Mouse (Mus musculus): ENCODE data around the gene Hist1h3e. TPM values are rescaled to one million over a fixed set of nuclear protein-coding genes. Genes with fewer than 3 reads are reported as not detected.

Gene Hist1h3e
- polyA plus RNA-seq, 1 experiment from 2014 or later: 9.6 TPM

DNA sequence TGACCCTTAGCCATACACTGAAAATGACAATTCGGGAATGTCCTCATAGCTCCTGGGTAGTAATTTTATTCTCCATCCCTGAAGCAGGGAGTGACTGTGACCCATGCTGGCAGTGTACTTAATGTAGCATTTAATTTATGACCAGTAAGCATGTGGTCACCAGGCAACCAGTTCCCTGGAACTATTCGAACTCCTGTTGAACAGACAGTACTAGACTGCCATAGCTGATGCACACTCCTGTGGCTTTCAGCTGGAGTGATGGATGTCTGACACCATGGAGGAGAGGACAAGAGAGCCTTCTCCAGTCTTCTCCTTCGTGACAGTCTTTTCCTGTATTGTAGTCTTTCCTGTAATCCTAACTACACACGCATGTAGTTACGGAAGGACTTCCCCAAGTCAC, 33.2 kb downstream of the Hist1h3e start:
- Histone ChIP-seq H3K4me3 (ENCODE audit: low read depth, low read length) (no peak overlapping the region), H3K27ac (replicated peaks; ENCODE audit: low read depth, low read length) (no peak overlapping the region), H3K4me1 (ENCODE audit: control insufficient read depth, insufficient read depth, low read length) (peaks cover 7% of the 10 kb centered on the region), H3K4me2 (ENCODE audit: low read depth, severe bottlenecking) (peak overlapping the region; percentile 31), H3K27me3 (ENCODE audit: control insufficient read depth, insufficient read depth, low read length) (no peaks in the 10 kb centered on the region), H3K9me3 (ENCODE audit: control insufficient read depth, low read length) (no peaks in the 10 kb centered on the region), H3K36me3 (ENCODE audit: control insufficient read depth, insufficient read depth, low read length) (no peaks in the 10 kb centered on the region), H3K9ac (ENCODE audit: low read length) (no peak overlapping the region)
- 77% methylated on average over 5 of the region's 5 CpGs for WGBS
- DNase-seq (ENCODE audit: low spot score) (peak; percentile 37), ATAC-seq (ENCODE audit: insufficient number of reproducible peaks, low FRiP score, low TSS enrichment, low read depth) (no peak)

DNA sequence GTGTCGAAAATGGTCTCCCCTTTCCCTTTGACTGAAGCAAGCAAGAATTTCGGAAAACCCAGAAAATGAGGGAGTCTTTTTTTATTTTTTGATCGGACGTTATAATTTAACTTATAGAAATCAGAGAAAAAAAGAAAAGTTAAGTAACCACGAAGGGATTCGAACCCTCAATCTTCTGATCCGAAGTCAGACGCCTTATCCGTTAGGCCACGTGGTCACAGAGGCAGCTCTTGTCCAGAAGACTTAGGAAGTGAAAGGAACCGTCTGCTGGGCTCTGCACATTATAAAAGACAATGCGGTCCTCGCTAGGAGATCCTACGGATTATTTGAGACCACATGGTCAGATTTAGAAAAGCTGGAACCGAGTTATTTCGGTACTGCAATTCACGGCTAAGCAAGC, 35.9 kb downstream of the Hist1h3e start:
- Histone ChIP-seq H3K9ac (ENCODE audit: low read length) (peak overlapping the region; percentile 41; the same call in 1 of the 2 replicates), H3K27ac (replicated peaks; ENCODE audit: low read depth, low read length) (no peak overlapping the region), H3K27me3 (ENCODE audit: control insufficient read depth, insufficient read depth, low read length) (no peaks in the 10 kb centered on the region), H3K4me1 (ENCODE audit: control insufficient read depth, insufficient read depth, low read length) (peaks cover 4% of the 10 kb centered on the region), H3K4me3 (ENCODE audit: low read depth, low read length) (peak overlapping the region; percentile 33), H3K36me3 (ENCODE audit: control insufficient read depth, insufficient read depth, low read length) (no peaks in the 10 kb centered on the region), H3K4me2 (ENCODE audit: low read depth, severe bottlenecking) (peak overlapping the region; percentile 42), H3K9me3 (ENCODE audit: control insufficient read depth, low read length) (no peaks in the 10 kb centered on the region)
- DNase-seq (ENCODE audit: low spot score): peak; percentile 97
- ATAC-seq (ENCODE audit: insufficient number of reproducible peaks, low FRiP score, low TSS enrichment, low read depth): no peak
- under 1% methylated on average over 17 of the region's 17 CpGs for WGBS

DNA sequence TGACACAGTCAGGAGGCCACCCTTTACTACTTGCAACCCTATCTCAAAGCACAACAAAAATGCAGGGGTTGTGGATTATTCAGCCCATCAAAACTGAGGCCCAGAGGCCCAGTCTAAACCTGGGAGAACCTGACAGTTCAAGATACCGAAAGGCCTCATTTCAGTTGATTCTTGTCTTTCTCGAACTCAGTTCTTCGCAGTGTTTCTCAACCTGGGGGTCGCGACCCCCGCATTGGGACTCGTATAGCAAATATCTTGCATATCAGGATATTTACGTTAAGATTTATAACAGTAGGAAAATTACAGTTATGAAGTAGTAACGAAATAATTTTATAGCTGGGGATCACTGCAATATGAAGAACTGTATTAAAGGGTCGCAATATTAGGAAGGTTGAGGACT, 36.3 kb downstream of the Hist1h3e start:
- ATAC-seq (ENCODE audit: insufficient number of reproducible peaks, low FRiP score, low TSS enrichment, low read depth) (no peak), DNase-seq (ENCODE audit: low spot score) (peak; percentile 77)
- no peaks in the 10 kb centered on the region for H3K36me3 ChIP-seq (ENCODE audit: control insufficient read depth, insufficient read depth, low read length)
- peak overlapping the region; percentile 33 for H3K4me3 ChIP-seq (ENCODE audit: low read depth, low read length)
- H3K27me3 ChIP-seq (ENCODE audit: control insufficient read depth, insufficient read depth, low read length): no peaks in the 10 kb centered on the region
- H3K9ac ChIP-seq (ENCODE audit: low read length): peak overlapping the region; percentile 19; the same call in 1 of the 2 replicates
- no peaks in the 10 kb centered on the region for H3K9me3 ChIP-seq (ENCODE audit: control insufficient read depth, low read length)
- WGBS: under 1% methylated on average over 10 of the region's 10 CpGs
- H3K4me2 ChIP-seq (ENCODE audit: low read depth, severe bottlenecking): peak overlapping the region; percentile 24
- no peak overlapping the region for H3K27ac ChIP-seq (replicated peaks; ENCODE audit: low read depth, low read length)
- H3K4me1 ChIP-seq (ENCODE audit: control insufficient read depth, insufficient read depth, low read length): peaks cover 4% of the 10 kb centered on the region

DNA sequence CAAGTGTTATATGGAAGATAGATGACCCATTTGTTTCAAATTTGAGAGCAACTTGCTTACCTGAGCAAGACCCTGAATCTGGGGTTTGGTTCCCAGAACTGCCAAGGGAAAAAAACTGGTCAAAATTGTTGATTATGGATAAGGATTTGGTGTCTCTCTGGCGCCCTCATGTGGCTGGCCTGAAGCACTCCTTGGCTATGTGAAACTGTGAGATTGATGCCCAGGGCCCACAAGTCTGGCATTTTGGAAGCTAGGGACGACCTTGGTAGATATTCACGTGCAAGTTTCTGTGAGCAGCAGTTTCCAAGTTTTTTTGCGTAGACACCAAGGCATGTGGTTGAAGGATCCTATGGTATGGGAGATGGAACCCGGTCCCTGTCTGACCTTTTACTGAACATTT, 37.5 kb downstream of the Hist1h3e start:
- DNase-seq (ENCODE audit: low spot score) (peak; percentile 93), ATAC-seq (ENCODE audit: insufficient number of reproducible peaks, low FRiP score, low TSS enrichment, low read depth) (no peak)
- H3K9ac ChIP-seq (ENCODE audit: low read length): no peak overlapping the region
- no peaks in the 10 kb centered on the region for H3K36me3 ChIP-seq (ENCODE audit: control insufficient read depth, insufficient read depth, low read length)
- H3K27ac ChIP-seq (replicated peaks; ENCODE audit: low read depth, low read length): no peak overlapping the region
- H3K4me3 ChIP-seq (ENCODE audit: low read depth, low read length): no peak overlapping the region
- WGBS: 9% methylated on average over 5 of the region's 5 CpGs
- H3K4me2 ChIP-seq (ENCODE audit: low read depth, severe bottlenecking): peak overlapping the region; percentile 7; the same call in 1 of the 2 replicates
- no peaks in the 10 kb centered on the region for H3K27me3 ChIP-seq (ENCODE audit: control insufficient read depth, insufficient read depth, low read length)
- peaks cover 4% of the 10 kb centered on the region for H3K4me1 ChIP-seq (ENCODE audit: control insufficient read depth, insufficient read depth, low read length)
- H3K9me3 ChIP-seq (ENCODE audit: control insufficient read depth, low read length): no peaks in the 10 kb centered on the region

DNA sequence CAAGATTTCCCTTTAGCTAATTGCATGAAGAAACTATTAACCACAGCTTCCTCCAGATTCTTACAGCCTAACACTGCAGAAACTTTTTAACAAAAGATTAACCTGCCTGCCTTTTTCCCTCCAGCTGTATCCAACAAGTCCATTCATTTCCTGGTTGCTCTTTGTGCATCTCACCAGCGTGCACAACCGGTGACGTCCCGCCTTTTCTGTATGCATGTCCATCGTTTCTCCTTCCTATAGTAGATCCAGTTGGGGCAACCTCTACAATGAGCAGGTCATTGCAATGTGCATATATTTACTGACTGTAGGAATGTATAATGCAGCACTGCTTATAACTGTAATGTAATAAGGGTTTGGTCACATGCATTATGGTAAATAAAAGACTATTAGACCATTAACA, 38.2 kb downstream of the Hist1h3e start:
- DNase-seq (ENCODE audit: low spot score) (no peak), ATAC-seq (ENCODE audit: insufficient number of reproducible peaks, low FRiP score, low TSS enrichment, low read depth) (no peak)
- H3K27ac ChIP-seq (replicated peaks; ENCODE audit: low read depth, low read length): no peak overlapping the region
- H3K4me3 ChIP-seq (ENCODE audit: low read depth, low read length): no peak overlapping the region
- no peak overlapping the region for H3K4me2 ChIP-seq (ENCODE audit: low read depth, severe bottlenecking)
- 56% methylated on average over 5 of the region's 5 CpGs for WGBS
- no peaks in the 10 kb centered on the region for H3K9me3 ChIP-seq (ENCODE audit: control insufficient read depth, low read length)
- H3K4me1 ChIP-seq (ENCODE audit: control insufficient read depth, insufficient read depth, low read length): peaks cover 1% of the 10 kb centered on the region
- H3K9ac ChIP-seq (ENCODE audit: low read length): no peak overlapping the region
- H3K27me3 ChIP-seq (ENCODE audit: control insufficient read depth, insufficient read depth, low read length): no peaks in the 10 kb centered on the region
- no peaks in the 10 kb centered on the region for H3K36me3 ChIP-seq (ENCODE audit: control insufficient read depth, insufficient read depth, low read length)

DNA sequence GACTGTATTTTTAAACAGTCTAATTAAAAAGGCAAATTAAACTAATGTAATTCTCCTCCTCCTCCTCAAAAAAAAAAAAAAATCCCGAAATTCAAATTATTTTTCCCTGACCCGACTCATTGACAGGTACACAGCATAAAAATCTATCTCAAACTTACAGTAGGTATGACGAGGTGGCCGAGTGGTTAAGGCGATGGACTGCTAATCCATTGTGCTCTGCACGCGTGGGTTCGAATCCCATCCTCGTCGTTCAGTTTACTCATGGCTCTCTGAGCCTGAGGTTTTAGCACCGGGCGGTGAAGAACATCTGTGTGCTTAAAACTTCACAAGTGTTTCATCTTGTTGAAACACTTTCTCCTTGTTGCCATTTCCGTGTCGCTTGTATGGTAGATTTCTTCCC, 40.5 kb downstream of the Hist1h3e start:
- H3K27ac ChIP-seq (replicated peaks; ENCODE audit: low read depth, low read length): no peak overlapping the region
- ATAC-seq (ENCODE audit: insufficient number of reproducible peaks, low FRiP score, low TSS enrichment, low read depth) (no peak), DNase-seq (ENCODE audit: low spot score) (peak; percentile 86)
- under 1% methylated on average over 14 of the region's 14 CpGs for WGBS
- no peaks in the 10 kb centered on the region for H3K27me3 ChIP-seq (ENCODE audit: control insufficient read depth, insufficient read depth, low read length)
- H3K36me3 ChIP-seq (ENCODE audit: control insufficient read depth, insufficient read depth, low read length): no peaks in the 10 kb centered on the region
- H3K9ac ChIP-seq (ENCODE audit: low read length): no peak overlapping the region
- no peak overlapping the region for H3K4me3 ChIP-seq (ENCODE audit: low read depth, low read length)
- no peaks in the 10 kb centered on the region for H3K9me3 ChIP-seq (ENCODE audit: control insufficient read depth, low read length)
- H3K4me2 ChIP-seq (ENCODE audit: low read depth, severe bottlenecking): no peak overlapping the region
- H3K4me1 ChIP-seq (ENCODE audit: control insufficient read depth, insufficient read depth, low read length): no peaks in the 10 kb centered on the region

DNA sequence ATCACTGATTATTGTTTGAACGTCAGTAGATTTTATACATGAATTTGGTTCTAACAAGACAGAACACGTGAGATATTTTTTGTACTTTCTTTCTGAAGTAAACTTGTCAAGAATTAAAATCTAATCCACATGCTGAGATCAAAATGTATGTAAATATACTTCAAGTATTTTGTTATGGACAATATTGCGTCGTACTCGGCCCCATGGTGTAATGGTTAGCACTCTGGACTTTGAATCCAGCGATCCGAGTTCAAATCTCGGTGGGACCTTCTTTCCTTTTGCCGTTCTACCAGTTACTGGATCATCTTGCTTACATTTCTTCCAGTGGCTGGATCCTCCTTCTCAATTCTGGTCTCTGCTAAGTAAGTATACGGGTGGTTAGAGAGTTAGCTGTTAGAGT, 42.8 kb downstream of the Hist1h3e start:
- H3K27me3 ChIP-seq (ENCODE audit: control insufficient read depth, insufficient read depth, low read length): no peaks in the 10 kb centered on the region
- H3K27ac ChIP-seq (replicated peaks; ENCODE audit: low read depth, low read length): no peak overlapping the region
- ATAC-seq (ENCODE audit: insufficient number of reproducible peaks, low FRiP score, low TSS enrichment, low read depth): peak; percentile 17; the same call in 1 of the 2 replicates
- WGBS: under 1% methylated on average over 10 of the region's 10 CpGs
- H3K9me3 ChIP-seq (ENCODE audit: control insufficient read depth, low read length): no peaks in the 10 kb centered on the region
- H3K4me2 ChIP-seq (ENCODE audit: low read depth, severe bottlenecking): peak overlapping the region; percentile 69
- no peaks in the 10 kb centered on the region for H3K4me1 ChIP-seq (ENCODE audit: control insufficient read depth, insufficient read depth, low read length)
- H3K4me3 ChIP-seq (ENCODE audit: low read depth, low read length): peak overlapping the region; percentile 34
- DNase-seq (ENCODE audit: low spot score): peak; percentile 88
- H3K9ac ChIP-seq (ENCODE audit: low read length): no peak overlapping the region
- no peaks in the 10 kb centered on the region for H3K36me3 ChIP-seq (ENCODE audit: control insufficient read depth, insufficient read depth, low read length)

DNA sequence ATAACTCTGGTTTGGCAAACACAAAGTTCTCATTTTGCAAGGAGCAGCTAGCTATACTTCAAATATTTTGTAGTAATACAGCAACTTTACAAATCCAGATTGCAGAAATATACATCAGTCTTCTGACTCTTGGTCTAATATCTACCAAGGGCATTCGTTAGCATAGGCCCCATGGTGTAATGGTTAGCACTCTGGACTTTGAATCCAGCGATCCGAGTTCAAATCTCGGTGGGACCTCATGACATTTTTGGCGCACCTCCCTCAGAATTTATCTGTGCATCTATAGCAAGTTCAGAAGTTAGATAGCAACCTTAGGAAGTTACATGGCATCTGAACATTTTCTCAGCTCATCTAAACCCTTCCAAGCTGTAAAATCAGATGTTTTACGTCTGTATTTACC, 43.3 kb downstream of the Hist1h3e start:
- under 1% methylated on average over 6 of the region's 6 CpGs for WGBS
- Histone ChIP-seq H3K9me3 (ENCODE audit: control insufficient read depth, low read length) (no peaks in the 10 kb centered on the region), H3K27ac (replicated peaks; ENCODE audit: low read depth, low read length) (no peak overlapping the region), H3K4me3 (ENCODE audit: low read depth, low read length) (peak overlapping the region; percentile 34), H3K4me2 (ENCODE audit: low read depth, severe bottlenecking) (peak overlapping the region; percentile 69), H3K9ac (ENCODE audit: low read length) (no peak overlapping the region), H3K4me1 (ENCODE audit: control insufficient read depth, insufficient read depth, low read length) (no peaks in the 10 kb centered on the region), H3K36me3 (ENCODE audit: control insufficient read depth, insufficient read depth, low read length) (no peaks in the 10 kb centered on the region), H3K27me3 (ENCODE audit: control insufficient read depth, insufficient read depth, low read length) (no peaks in the 10 kb centered on the region)
- ATAC-seq (ENCODE audit: insufficient number of reproducible peaks, low FRiP score, low TSS enrichment, low read depth): peak; percentile 49; the same call in 1 of the 2 replicates
- peak; percentile 92 for DNase-seq (ENCODE audit: low spot score)

DNA sequence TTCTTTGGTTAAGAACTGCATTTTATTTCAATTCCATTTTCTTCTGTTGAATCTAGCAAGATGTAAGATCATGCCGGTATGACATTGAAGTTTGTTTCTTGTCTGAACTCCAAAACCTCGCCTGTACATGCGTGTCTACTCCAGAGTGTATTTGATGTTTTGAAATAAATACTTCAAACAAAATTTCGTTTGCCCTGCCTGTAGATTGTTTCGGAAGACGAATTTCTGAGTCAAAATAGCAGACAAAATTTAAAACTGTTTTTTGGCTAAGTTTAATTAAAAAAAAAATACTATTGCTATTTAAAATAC, 43.9 kb downstream of the Hist1h3e start:
- no peak for ATAC-seq (ENCODE audit: insufficient number of reproducible peaks, low FRiP score, low TSS enrichment, low read depth)
- WGBS: under 1% methylated on average over 6 of the region's 6 CpGs
- no peaks in the 10 kb centered on the region for H3K27me3 ChIP-seq (ENCODE audit: control insufficient read depth, insufficient read depth, low read length)
- DNase-seq (ENCODE audit: low spot score): no peak
- no peaks in the 10 kb centered on the region for H3K36me3 ChIP-seq (ENCODE audit: control insufficient read depth, insufficient read depth, low read length)
- no peak overlapping the region for H3K27ac ChIP-seq (replicated peaks; ENCODE audit: low read depth, low read length)
- no peaks in the 10 kb centered on the region for H3K9me3 ChIP-seq (ENCODE audit: control insufficient read depth, low read length)
- no peak overlapping the region for H3K9ac ChIP-seq (ENCODE audit: low read length)
- H3K4me2 ChIP-seq (ENCODE audit: low read depth, severe bottlenecking): peak overlapping the region; percentile 28; the same call in 1 of the 2 replicates
- H3K4me1 ChIP-seq (ENCODE audit: control insufficient read depth, insufficient read depth, low read length): no peaks in the 10 kb centered on the region
- H3K4me3 ChIP-seq (ENCODE audit: low read depth, low read length): peak overlapping the region; percentile 47
